Mouse (Mus musculus): ENCODE measurements around the gene Hes6. TPM values are rescaled to one million over a fixed set of nuclear protein-coding genes. Genes with fewer than 3 reads are reported as not detected.
A peak's percentile ranks its signal among the peaks of the same experiment; 100 is the strongest.

Gene Hes6
- 63.7 and 75.1 TPM in 2 replicates for polyA plus RNA-seq (2015; fragmentation: Nextera tagmentation; extraction: Ambion mirVana)

- H3K27me3 ChIP-seq (replicated peaks; ENCODE audit: insufficient read depth, low read length): no peaks in the 10 kb centered on the region
- peak within 1 kb of the TSS; percentile 64 for H3K4me3 ChIP-seq (ENCODE audit: low read depth, low read length)
- under 1% methylated on average over 39 of the region's 39 CpGs for WGBS
- peak within 1 kb of the TSS; percentile 63 for H3K9ac ChIP-seq (replicated peaks; ENCODE audit: low read depth)
- H3K4me2 ChIP-seq (replicated peaks; ENCODE audit: low read depth, low read length): peak within 1 kb of the TSS; percentile 94
- no peaks in the 10 kb centered on the region for H3K9me3 ChIP-seq (ENCODE audit: low read length)
- peak; percentile 17 for ATAC-seq
- H3K36me3 ChIP-seq (ENCODE audit: insufficient read depth, low read length): peaks cover 19% of the 10 kb centered on the region; the same call in 1 of the 2 replicates
- peak within 1 kb of the TSS; percentile 85 for H3K27ac ChIP-seq (ENCODE audit: low read length)
- peak; percentile 76 for DNase-seq (ENCODE audit: low spot score)
- peaks cover 20% of the 10 kb centered on the region; the same call in 1 of the 2 replicates for H3K4me1 ChIP-seq (ENCODE audit: insufficient read depth, low read depth, low read length)
- TF ChIP-seq CTCF (IDR thresholded peaks at IDR 0.05) (no peak), EP300 (IDR thresholded peaks at IDR 0.05) (no peak)
These were observed at the start of gene Hes6 for GRCm38 (mm10) chr1:91413898-91414594. Hes6 (minus strand) TSS chr1:91414038.

DNA sequence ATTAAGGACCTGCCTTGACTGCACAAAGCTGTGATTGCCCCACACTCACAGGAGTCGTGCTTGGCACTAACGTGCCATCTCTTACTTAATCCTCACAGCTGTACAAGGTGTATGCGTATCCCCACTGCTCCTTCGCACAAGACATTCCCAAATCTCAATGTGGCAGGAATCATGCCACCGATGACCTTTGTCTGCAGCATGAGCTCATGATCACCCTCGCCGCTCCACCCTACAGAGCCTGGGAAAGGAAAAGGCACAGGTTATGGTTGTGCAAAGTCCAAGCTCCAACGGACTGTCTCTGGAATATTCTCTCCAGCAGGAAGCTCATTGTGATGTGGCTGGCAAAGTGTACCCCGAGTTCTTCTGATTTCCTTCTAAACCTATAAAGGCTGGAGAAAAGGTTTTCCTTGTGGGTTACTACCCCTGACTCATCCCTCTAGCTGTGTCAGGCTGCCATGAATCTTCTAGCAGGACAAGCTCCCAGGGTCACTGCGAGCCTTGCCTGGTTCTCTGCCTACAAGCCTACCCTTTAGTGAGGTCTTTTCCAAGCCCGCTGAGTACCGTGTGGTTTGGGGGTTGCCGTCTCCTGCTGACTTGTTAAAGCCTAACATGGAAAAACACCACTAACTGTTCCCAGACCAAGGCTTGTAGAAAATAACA is 49.6 kb upstream of the Hes6 start:
- no peak overlapping the region for H3K27ac ChIP-seq (ENCODE audit: low read length)
- no peaks in the 10 kb centered on the region for H3K27me3 ChIP-seq (replicated peaks; ENCODE audit: insufficient read depth, low read length)
- H3K9me3 ChIP-seq (ENCODE audit: low read length): no peaks in the 10 kb centered on the region
- ATAC-seq (no peak), DNase-seq (ENCODE audit: low spot score) (no peak)
- no peak overlapping the region for H3K9ac ChIP-seq (replicated peaks; ENCODE audit: low read depth)
- 83% methylated on average over 13 of the region's 13 CpGs for WGBS
- H3K4me3 ChIP-seq (ENCODE audit: low read depth, low read length): no peak overlapping the region
- H3K4me1 ChIP-seq (ENCODE audit: insufficient read depth, low read depth, low read length): peaks cover 8% of the 10 kb centered on the region; the same call in 1 of the 2 replicates
- TF ChIP-seq CTCF (IDR thresholded peaks at IDR 0.05): no peak
- H3K4me2 ChIP-seq (replicated peaks; ENCODE audit: low read depth, low read length): no peak overlapping the region
- no peaks in the 10 kb centered on the region for H3K36me3 ChIP-seq (ENCODE audit: insufficient read depth, low read length)

DNA sequence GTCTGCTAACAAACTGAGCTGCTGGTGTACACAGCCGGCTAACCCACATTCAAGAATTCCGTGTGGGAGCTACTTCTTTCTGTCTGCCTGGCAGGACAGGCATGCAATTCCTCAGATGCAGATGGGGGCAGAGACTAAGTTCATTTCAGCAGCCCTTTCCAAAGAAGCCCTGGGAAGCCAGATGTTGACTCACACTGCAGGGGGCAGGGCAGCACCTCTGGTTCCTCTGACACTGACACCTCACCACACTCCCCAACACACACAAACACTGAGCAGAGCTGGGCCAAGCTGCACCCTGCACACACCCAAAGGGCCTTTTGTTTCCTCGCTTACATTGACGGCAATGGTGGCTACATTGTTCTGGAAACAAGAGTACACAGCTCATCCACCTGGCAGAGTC is 46.7 kb upstream of the Hes6 start:
- no peaks in the 10 kb centered on the region for H3K36me3 ChIP-seq (ENCODE audit: insufficient read depth, low read length)
- peaks cover 24% of the 10 kb centered on the region for H3K4me1 ChIP-seq (ENCODE audit: insufficient read depth, low read depth, low read length)
- no peaks in the 10 kb centered on the region for H3K9me3 ChIP-seq (ENCODE audit: low read length)
- DNase-seq (ENCODE audit: low spot score): no peak
- ATAC-seq: no peak
- WGBS: 52% methylated on average over 4 of the region's 4 CpGs
- TF ChIP-seq CTCF (IDR thresholded peaks at IDR 0.05): no peak; the same call in 1 of the 2 replicates
- no peak for TF ChIP-seq EP300 (IDR thresholded peaks at IDR 0.05)
- no peak overlapping the region for H3K4me3 ChIP-seq (ENCODE audit: low read depth, low read length)
- no peaks in the 10 kb centered on the region for H3K27me3 ChIP-seq (replicated peaks; ENCODE audit: insufficient read depth, low read length)
- no peak overlapping the region for H3K27ac ChIP-seq (ENCODE audit: low read length)
- H3K4me2 ChIP-seq (replicated peaks; ENCODE audit: low read depth, low read length): no peak overlapping the region
- H3K9ac ChIP-seq (replicated peaks; ENCODE audit: low read depth): no peak overlapping the region

- Histone ChIP-seq H3K27ac (ENCODE audit: low read length) (no peak overlapping the region), H3K36me3 (ENCODE audit: insufficient read depth, low read length) (no peaks in the 10 kb centered on the region), H3K4me2 (replicated peaks; ENCODE audit: low read depth, low read length) (peak overlapping the region; percentile 74), H3K4me3 (ENCODE audit: low read depth, low read length) (peak overlapping the region; percentile 83), H3K27me3 (replicated peaks; ENCODE audit: insufficient read depth, low read length) (no peaks in the 10 kb centered on the region), H3K9me3 (ENCODE audit: low read length) (no peaks in the 10 kb centered on the region), H3K4me1 (ENCODE audit: insufficient read depth, low read depth, low read length) (peaks cover 29% of the 10 kb centered on the region), H3K9ac (replicated peaks; ENCODE audit: low read depth) (no peak overlapping the region)
- WGBS: 30% methylated on average over 7 of the region's 7 CpGs
- DNase-seq (ENCODE audit: low spot score) (peak; percentile 4), ATAC-seq (no peak)
- no peak for TF ChIP-seq CTCF (IDR thresholded peaks at IDR 0.05)
- no peak for TF ChIP-seq EP300 (IDR thresholded peaks at IDR 0.05)
These were observed 46.2 kb upstream of the Hes6 start for GRCm38 (mm10) chr1:91460069-91460468.

DNA sequence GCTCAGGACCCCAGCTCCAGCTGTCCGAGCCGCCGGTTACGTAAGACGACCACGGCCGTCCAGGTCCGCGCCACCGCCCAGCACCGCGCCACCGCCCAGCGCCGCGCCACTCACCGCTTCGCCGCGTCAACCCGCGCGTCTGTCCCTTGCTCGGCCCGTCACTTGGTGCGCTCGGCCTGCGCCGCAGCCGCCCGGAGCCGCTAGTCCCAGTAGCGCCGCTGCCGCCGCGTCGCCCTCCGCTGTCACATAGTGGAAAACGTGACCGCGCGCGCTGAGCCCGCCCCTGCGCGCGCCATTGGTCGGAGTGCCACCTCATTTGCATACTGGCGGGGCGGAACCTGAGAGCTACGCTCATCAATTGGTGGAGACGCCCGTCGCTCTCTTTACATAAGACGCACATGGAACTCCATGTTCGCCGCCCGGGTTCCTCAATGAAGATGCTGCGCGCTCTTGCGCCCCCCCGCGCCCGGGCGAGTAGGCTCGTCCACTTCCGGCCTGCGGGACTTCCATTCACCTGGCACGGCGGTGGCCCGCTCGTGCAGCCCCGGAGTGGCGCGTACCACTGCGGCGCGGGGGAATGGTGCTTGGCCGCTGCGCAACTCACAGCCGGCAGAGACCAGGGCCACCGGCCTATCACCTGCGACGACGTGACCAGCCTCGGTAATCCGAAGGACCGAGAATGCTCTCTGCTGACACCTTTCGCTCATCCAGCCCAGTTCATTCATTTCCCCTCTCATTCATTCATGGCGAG is 45.4 kb upstream of the Hes6 start, which contains the start of gene Per2:
Gene Per2 (minus strand): TSS at position 266 of the 751 bp plus-strand sequence.
- H3K4me1 ChIP-seq (ENCODE audit: insufficient read depth, low read depth, low read length): peaks cover 33% of the 10 kb centered on the region
- H3K4me2 ChIP-seq (replicated peaks; ENCODE audit: low read depth, low read length): peak within 1 kb of the TSS; percentile 74
- no peaks in the 10 kb centered on the region for H3K36me3 ChIP-seq (ENCODE audit: insufficient read depth, low read length)
- peak within 1 kb of the TSS; percentile 96 for H3K9ac ChIP-seq (replicated peaks; ENCODE audit: low read depth)
- H3K9me3 ChIP-seq (ENCODE audit: low read length): no peaks in the 10 kb centered on the region
- peak within 1 kb of the TSS; percentile 83 for H3K4me3 ChIP-seq (ENCODE audit: low read depth, low read length)
- DNase-seq (ENCODE audit: low spot score): peak; percentile 99
- ATAC-seq: peak; percentile 84
- peak within 1 kb of the TSS; percentile 98 for H3K27ac ChIP-seq (ENCODE audit: low read length)
- H3K27me3 ChIP-seq (replicated peaks; ENCODE audit: insufficient read depth, low read length): no peaks in the 10 kb centered on the region
- under 1% methylated on average over 84 of the region's 91 CpGs for WGBS
- peak; percentile 79 for TF ChIP-seq EP300 (IDR thresholded peaks at IDR 0.05)
- peak; percentile 60 for TF ChIP-seq CTCF (IDR thresholded peaks at IDR 0.05)

Measured in lung, postnatal 0 days (tissue).